Mouse (Mus musculus) CH12F3 (cell line): ENCODE results near the gene Ptma.
"Not testable (repeated sequence)": the region's sequence is repeated elsewhere in the genome, so short reads cannot be mapped to it uniquely, and the experiment has no call there.

Experiments used
- in situ Hi-C: fragments of 300-500 bp; cut with MboI; formaldehyde crosslinking; loops from 2 replicates; pipeline ENCODE4 v1.14.3; 2020; ENCODE audit warnings: low sequenced_read_pairs

The Ptma gene

GRCm38 (mm10) chr1:86538383-86538782 lies 11.9 kb downstream of the Ptma start:
- in situ Hi-C loops, result no loop called here

GRCm38 (mm10) chr1:86539583-86539982 lies 13.1 kb downstream of the Ptma start:
- in situ Hi-C loops, result not testable (repeated sequence)

DNA sequence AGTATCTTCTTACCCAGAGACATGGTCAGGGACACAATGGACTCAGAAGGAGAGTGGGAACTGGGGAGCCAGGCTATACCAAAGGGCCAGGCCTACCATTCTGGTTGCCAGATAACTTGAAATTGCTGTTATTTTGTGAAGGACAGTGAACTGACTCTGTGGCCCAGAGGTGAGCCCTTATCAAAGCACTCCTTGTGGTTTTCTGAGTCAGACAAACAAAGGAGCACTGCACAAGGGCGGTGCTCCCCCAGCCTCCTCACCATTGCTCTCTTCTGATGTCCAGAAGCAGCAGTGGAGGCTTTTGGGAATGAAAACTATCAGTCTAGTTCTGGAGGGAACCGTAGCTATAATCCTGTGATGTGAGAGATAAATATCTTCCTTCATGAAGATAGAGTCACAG lies 16.1 kb downstream of the Ptma start:
- in situ Hi-C loops, result no loop called here

- in situ Hi-C loops, result no loop called here
Measured at GRCm38 (mm10) chr1:86546797-86547196, 20.3 kb downstream of the Ptma start.

GRCm38 (mm10) chr1:86551299-86551698 lies 24.8 kb downstream of the Ptma start:
- in situ Hi-C loops, result no loop called here

DNA sequence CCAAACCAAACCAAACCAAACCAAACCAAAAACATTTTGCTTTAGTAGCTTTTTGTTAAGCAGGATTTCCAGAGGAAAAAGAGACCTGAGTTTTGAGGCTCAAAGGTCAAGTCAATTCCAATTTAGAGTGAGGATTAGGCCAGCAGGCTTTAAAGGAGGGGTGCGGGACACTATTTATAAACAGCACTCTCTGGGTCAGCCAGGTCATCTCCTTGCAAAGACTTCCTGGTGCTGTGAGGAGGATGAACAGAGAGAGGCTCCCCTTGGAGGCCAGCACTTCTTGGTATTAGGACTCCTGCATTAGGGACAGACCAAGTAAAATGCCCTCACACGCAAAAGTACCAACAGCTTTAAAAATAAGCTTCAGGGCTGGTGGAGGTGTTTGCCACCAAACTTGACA lies 25.4 kb downstream of the Ptma start:
- in situ Hi-C loops, result no loop called here

- in situ Hi-C loops, result no loop called here
Measured at GRCm38 (mm10) chr1:86555665-86556064, 29.1 kb downstream of the Ptma start.

GRCm38 (mm10) chr1:86557872-86558271 lies 31.3 kb downstream of the Ptma start:
- in situ Hi-C loops, result no loop called here

- in situ Hi-C loops, result no loop called here
Measured at GRCm38 (mm10) chr1:86559232-86559631, 32.7 kb downstream of the Ptma start.

GRCm38 (mm10) chr1:86562663-86563062 lies 36.1 kb downstream of the Ptma start:
- in situ Hi-C loops, result no loop called here

DNA sequence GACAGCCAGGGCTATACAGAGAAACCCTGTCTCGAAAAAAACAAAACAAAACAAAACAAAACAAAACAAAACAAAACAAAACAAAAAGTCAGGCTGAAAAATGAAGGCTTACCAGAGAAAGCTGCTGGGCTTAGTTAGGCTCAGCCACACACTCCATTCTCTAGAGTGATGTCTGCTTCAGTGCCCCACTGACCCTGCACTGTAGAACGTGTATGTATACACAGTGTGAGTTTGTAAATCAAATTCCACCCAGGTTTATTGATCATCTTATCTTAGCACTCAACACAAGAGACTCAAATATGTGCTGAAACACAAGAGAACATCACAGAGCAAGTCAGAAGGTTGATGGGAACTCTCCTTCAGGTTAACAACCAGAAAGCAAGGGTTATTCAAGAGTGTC lies 41.9 kb downstream of the Ptma start:
- in situ Hi-C loops, result no loop called here

DNA sequence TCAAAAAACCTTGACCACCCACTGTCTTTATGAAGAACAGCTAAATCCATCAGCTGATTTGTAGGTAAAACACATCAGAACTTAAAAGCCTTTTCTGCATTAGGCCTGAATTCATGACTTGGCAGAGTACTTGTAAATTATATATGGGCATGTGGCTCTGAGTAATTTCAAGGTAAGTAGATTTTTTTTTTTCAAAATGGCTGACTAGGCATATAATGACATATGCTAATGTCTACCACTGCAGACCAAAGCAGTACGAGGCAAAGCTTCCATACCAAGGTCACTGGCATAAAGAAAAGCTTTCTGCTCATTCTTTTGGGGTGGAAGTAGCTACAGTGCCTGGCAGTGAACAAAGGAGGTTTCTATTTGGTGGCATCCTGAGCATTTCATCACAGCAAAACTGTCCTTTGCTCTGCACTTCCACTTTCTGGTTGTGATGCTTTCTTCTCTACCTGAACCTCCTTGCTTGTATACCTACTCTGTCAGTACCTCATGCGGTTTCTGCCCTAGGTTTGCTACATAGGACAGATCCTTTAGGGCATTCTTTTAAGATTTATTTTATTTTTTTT lies 42.9 kb downstream of the Ptma start:
- in situ Hi-C loops, result no loop called here

DNA sequence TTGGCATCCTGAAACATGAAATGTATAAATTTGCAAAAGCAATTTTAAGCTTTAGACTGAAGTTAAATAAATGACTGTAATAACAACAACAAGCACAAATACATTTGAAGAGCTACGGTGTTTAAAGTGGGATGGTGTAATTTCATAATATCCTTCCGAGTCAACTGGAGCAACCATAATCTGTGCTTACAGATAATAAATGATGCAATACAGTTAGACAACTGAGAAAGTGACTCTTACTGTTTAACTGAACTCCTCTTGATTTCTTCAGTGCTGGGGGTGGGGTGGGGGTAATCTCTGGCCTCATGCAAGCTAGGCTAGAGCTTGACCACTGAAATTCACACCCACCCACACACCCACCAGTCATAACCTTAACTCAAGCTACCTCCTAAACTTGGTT lies 44.9 kb downstream of the Ptma start:
- in situ Hi-C loops, result no loop called here

DNA sequence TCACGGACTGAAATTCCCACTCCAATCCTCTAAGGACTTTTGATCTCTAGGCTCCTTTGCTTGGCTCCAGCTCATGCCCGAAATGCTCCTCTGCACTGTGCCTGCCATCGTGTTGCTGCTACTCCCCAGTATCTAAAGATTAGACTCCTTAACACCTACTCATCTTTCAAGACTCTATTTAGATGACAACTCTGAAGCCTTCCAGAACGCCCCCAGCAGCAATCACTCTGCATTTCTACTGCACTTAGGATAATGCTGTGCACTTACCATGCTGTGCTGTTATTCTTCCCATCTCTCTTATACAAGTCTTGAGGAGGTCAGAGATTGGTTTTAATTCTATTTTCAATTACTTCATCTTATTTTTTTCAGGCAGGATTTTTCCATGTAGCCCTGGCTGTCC lies 45.4 kb downstream of the Ptma start:
- in situ Hi-C loops, result no loop called here
